1 mouse cellular context compared by ENCODE assay signal in genomic region chr9:65676358-65677118, GRCm38 (mm10).
TF ChIP-seq lines count a peak whose summit lies in the region.

No protein-coding gene starts in this region.

TF ChIP-seq in MEL, 35 proteins besides CTCF, POLR2A, EP300 and RAD21 (continued from another document):
- TF ChIP-seq MXI1 (IDR thresholded peaks at IDR 0.05; ENCODE audit: low read depth, low read length), result no peak; the same call in 1 of the 2 replicates
- TF ChIP-seq ZNF384 (IDR thresholded peaks at IDR 0.05; ENCODE audit: low read depth, low read length), result no peak
- peak; percentile 73; the same call in 1 of the 2 replicates for TF ChIP-seq SIN3A (IDR thresholded peaks at IDR 0.05; ENCODE audit: low read length)
- no peak for TF ChIP-seq MAFK (IDR thresholded peaks at IDR 0.05; ENCODE audit: borderline replicate concordance, low read depth, low read length)
- peak; percentile 84 for TF ChIP-seq NRF1 (IDR thresholded peaks at IDR 0.05; ENCODE audit: insufficient read depth, low read depth, low read length, poor library complexity, severe bottlenecking)
- TF ChIP-seq NELFE (IDR thresholded peaks at IDR 0.05; ENCODE audit: low read depth, low read length), result peak; percentile 58; the same call in 1 of the 2 replicates
